8 mouse cellular contexts compared by ENCODE assay signal in genomic region chr1:86303063-86303872, GRCm38 (mm10). TPM values are rescaled to one million over a fixed set of nuclear protein-coding genes. Genes with fewer than 3 reads are reported as not detected.
DNase-seq lines count a peak whose midpoint lies in the region; ATAC-seq and TF ChIP-seq lines count a peak whose summit lies in the region.

No protein-coding gene starts in this region.

- H3K27ac ChIP-seq in heart, adult 2 months = no peak overlapping the region
- H3K27ac ChIP-seq in liver, adult 2 months (replicated peaks; ENCODE audit: insufficient read depth, low read depth, low read length) = no peak overlapping the region
- peak overlapping the region; percentile 39; the same call in 1 of the 2 replicates for H3K27ac ChIP-seq in midbrain, embryonic 16.5 days (ENCODE audit: low read length)
- no peak overlapping the region for H3K27ac ChIP-seq in testis, adult 2 months (ENCODE audit: control insufficient read depth, insufficient read depth, low read depth, low read length)

- H3K4me3 ChIP-seq in heart, adult 2 months = peak overlapping the region; percentile 36
- H3K4me3 ChIP-seq in liver, adult 2 months (ENCODE audit: insufficient read depth, low read depth, low read length) = peak overlapping the region; percentile 40; the same call in 1 of the 2 replicates
- H3K4me3 ChIP-seq in midbrain, embryonic 16.5 days (ENCODE audit: low read depth, low read length) = peak overlapping the region; percentile 75
- peak overlapping the region; percentile 71 for H3K4me3 ChIP-seq in testis, adult 2 months (ENCODE audit: control insufficient read depth, low read depth, low read length)

- WGBS in heart, adult 2 months = under 1% methylated on average over 64 of the region's 65 CpGs
- 2% methylated on average over 65 of the region's 65 CpGs for WGBS in liver, adult 2 months
- WGBS in midbrain, embryonic 16.5 days = under 1% methylated on average over 63 of the region's 65 CpGs

- H3K9ac ChIP-seq in heart, adult 2 months (ENCODE audit: low read depth, low read length) = peak overlapping the region; percentile 17
- no peak overlapping the region for H3K9ac ChIP-seq in liver, adult 2 months (ENCODE audit: low read depth, low read length)
- H3K9ac ChIP-seq in midbrain, embryonic 16.5 days (ENCODE audit: low read depth, low read length) = peak overlapping the region; percentile 85

- no peaks in the 10 kb centered on the region for H3K4me1 ChIP-seq in heart, adult 2 months (ENCODE audit: control insufficient read depth, insufficient read depth, low read length)
- no peaks in the 10 kb centered on the region for H3K4me1 ChIP-seq in liver, adult 2 months (ENCODE audit: control insufficient read depth, insufficient read depth, low read length)
- H3K4me1 ChIP-seq in midbrain, embryonic 16.5 days (ENCODE audit: control insufficient read depth, insufficient read depth, low read length) = peaks cover 6% of the 10 kb centered on the region
- peaks cover 13% of the 10 kb centered on the region for H3K4me1 ChIP-seq in testis, adult 2 months (ENCODE audit: control insufficient read depth, insufficient read depth, low read length)

- no peaks in the 10 kb centered on the region for H3K79me2 ChIP-seq in heart, adult 2 months (replicated peaks; ENCODE audit: control insufficient read depth, insufficient read depth, low read length)
- H3K79me2 ChIP-seq in liver, adult 2 months (ENCODE audit: control insufficient read depth, insufficient read depth, low read length) = no peaks in the 10 kb centered on the region

- intact Hi-C loops in heart, adult 2 months (cut with DNase I) = no loop called here

- peak; percentile 64 for DNase-seq in gastrocnemius, postnatal 10 days
- DNase-seq in gastrocnemius, adult 8-10 months (ENCODE audit: low spot score in 2 of 2) = no peak
- DNase-seq in heart, adult 2 months = peak; percentile 50 to 58
- DNase-seq in kidney, adult 8-10 months = peak; percentile 41 to 44
- no peak for DNase-seq in liver, adult 2 months (ENCODE audit: extremely low read depth, low read depth, low spot score)

- TF ChIP-seq CTCF in heart, adult 2 months (IDR thresholded peaks at IDR 0.05) = no peak
- no peak for TF ChIP-seq CTCF in liver, adult 2 months (IDR thresholded peaks at IDR 0.05; ENCODE audit: low read depth, low read length)
- TF ChIP-seq CTCF in testis, adult 2 months (IDR thresholded peaks at IDR 0.05; ENCODE audit: control insufficient read depth, insufficient read depth, insufficient replicate concordance, low read depth, low read length) = no peak

- H3K27me3 ChIP-seq in heart, adult 2 months (ENCODE audit: control insufficient read depth, insufficient read depth, low read length) = peaks cover 3% of the 10 kb centered on the region
- peaks cover 5% of the 10 kb centered on the region; the same call in 1 of the 2 replicates for H3K27me3 ChIP-seq in liver, adult 2 months (ENCODE audit: control insufficient read depth, insufficient read depth, low read length)
- peaks cover 14% of the 10 kb centered on the region for H3K27me3 ChIP-seq in midbrain, embryonic 16.5 days (ENCODE audit: control insufficient read depth, insufficient read depth, low read depth, low read length)
- H3K27me3 ChIP-seq in testis, adult 2 months (ENCODE audit: control insufficient read depth, insufficient read depth, low read length) = no peaks in the 10 kb centered on the region; the same call in 1 of the 2 replicates

- no peaks in the 10 kb centered on the region for H3K9me3 ChIP-seq in midbrain, embryonic 16.5 days (replicated peaks; ENCODE audit: control insufficient read depth, low read length, poor library complexity, severe bottlenecking)

- H3K4me2 ChIP-seq in midbrain, embryonic 16.5 days (ENCODE audit: low read length) = peak overlapping the region; percentile 94

- no peaks in the 10 kb centered on the region for H3K36me3 ChIP-seq in heart, adult 2 months (ENCODE audit: control insufficient read depth, insufficient read depth, low read length)
- H3K36me3 ChIP-seq in liver, adult 2 months (ENCODE audit: control insufficient read depth, insufficient read depth, low read length) = no peaks in the 10 kb centered on the region
- H3K36me3 ChIP-seq in midbrain, embryonic 16.5 days (ENCODE audit: control insufficient read depth, insufficient read depth, low read length) = no peaks in the 10 kb centered on the region
- H3K36me3 ChIP-seq in testis, adult 2 months (ENCODE audit: control insufficient read depth, insufficient read depth, low read length) = no peaks in the 10 kb centered on the region

- peak; percentile 79 for ATAC-seq in common myeloid progenitor, adult 5-6 weeks (replicated peaks; ENCODE audit: low read depth, poor library complexity, severe bottlenecking)
- ATAC-seq in midbrain, embryonic 16.5 days = peak; percentile 87

- no peak for TF ChIP-seq EP300 in heart, adult 2 months (IDR thresholded peaks at IDR 0.05; ENCODE audit: insufficient read depth, low read depth, low read length)

- TF ChIP-seq POLR2A in heart, adult 2 months (IDR thresholded peaks at IDR 0.05; ENCODE audit: insufficient read depth, low read depth, low read length) = no peak
- TF ChIP-seq POLR2A in liver, adult 2 months (IDR thresholded peaks at IDR 0.05; ENCODE audit: extremely low read depth, insufficient read depth, low read length) = no peak
- TF ChIP-seq POLR2A in testis, adult 2 months (IDR thresholded peaks at IDR 0.05; ENCODE audit: control insufficient read depth, low read depth, low read length) = no peak

RNA-seq across cellular contexts. Expression of gene B3gnt7, which starts 0.6 kb away (rescaled TPM):
- under 1 TPM; 0.09 to 0.29 TPM for total RNA-seq in gastrocnemius, postnatal 10 days (2021)
- not detected for total RNA-seq in gastrocnemius, adult 8-10 months (2022)
- 1.7 and 2.2 TPM in 2 replicates for total RNA-seq in common myeloid progenitor, adult 5-6 weeks (2017)
- total RNA-seq in heart, adult 2 months (2021) = under 1 TPM; 0.41 to 0.57 TPM
- polyA plus RNA-seq in heart, adult 2 months (2012; rRNA removed) = 0.62 and 0.82 TPM in 2 replicates
- not detected in 2 replicates for total RNA-seq in liver, adult 2 months (2014; rRNA removed)
- polyA plus RNA-seq in liver, adult 2 months (2012; rRNA removed) = 0.19 and 0.31 TPM in 2 replicates
- polyA plus RNA-seq in midbrain, embryonic 16.5 days (2015; fragmentation: Nextera tagmentation; extraction: Ambion mirVana) = 9.0 and 10.8 TPM in 2 replicates
- 0.23 and 0.47 TPM in 2 replicates for polyA plus RNA-seq in testis, adult 2 months (2012; rRNA removed)

RNA-seq across cellular contexts. Expression of gene Ncl, which starts 55.9 kb away (rescaled TPM):
- 100 to 1,000 TPM; 143 to 165 TPM for total RNA-seq in gastrocnemius, postnatal 10 days (2021)
- total RNA-seq in gastrocnemius, adult 8-10 months (2022) = 100 to 1,000 TPM in 2 of 4 experiments, 10 to 100 TPM in 2; 86.8 to 116 (median 104) TPM
- 938 and 1,055 TPM in 2 replicates for total RNA-seq in common myeloid progenitor, adult 5-6 weeks (2017)
- 100 to 1,000 TPM in 1 of 2 experiments, 10 to 100 TPM in 1; 95.9 to 120 TPM for total RNA-seq in heart, adult 2 months (2021)
- polyA plus RNA-seq in heart, adult 2 months (2012; rRNA removed) = 7.2 and 10.3 TPM in 2 replicates
- total RNA-seq in liver, adult 2 months (2014; rRNA removed) = 19.7 and 24.3 TPM in 2 replicates
- polyA plus RNA-seq in liver, adult 2 months (2012; rRNA removed) = 4.1 and 4.6 TPM in 2 replicates
- polyA plus RNA-seq in midbrain, embryonic 16.5 days (2015; fragmentation: Nextera tagmentation; extraction: Ambion mirVana) = 195 and 213 TPM in 2 replicates
- 5.1 and 5.7 TPM in 2 replicates for polyA plus RNA-seq in testis, adult 2 months (2012; rRNA removed)

Comparison
In these comparisons a context has a peak if more than half of its experiments do, and no peak if none do; other contexts are left out.
1. DNase-seq: peak in gastrocnemius, postnatal 10 days (single experiment), heart, adult 2 months (2 of 2) and kidney, adult 8-10 months (2 of 2); none in gastrocnemius, adult 8-10 months (0 of 2) and liver, adult 2 months (single experiment).
2. Peak in every context shown above with its lines, with median percentiles within 50 percentile points of each other: H3K4me3 ChIP-seq.